Mouse (Mus musculus) megakaryocyte progenitor cell, adult 5-6 weeks (primary cell): Measurements from ENCODE around the gene Ccdc177. TPM values are rescaled to one million over a fixed set of nuclear protein-coding genes. Genes with fewer than 3 reads are reported as not detected.

Experiments used
- total RNA-seq, 2 experiments: library from RNA; stranded (forward) in 1 of 2; stranded (reverse) in 1 of 2; fragments of 157-497, 149-512 nt in 1 of 2; fragments of 200-1000 nt in 1 of 2; gene quantifications; 2 replicates each; pipeline versions ENCODE4 v1.2.3 to v1.2.4; 2015 to 2017

Ccdc177 gene
- total RNA-seq, 2 experiments from 2014 or later, result 0.12 TPM; not detected in 1

Other genes starting within 250 kb of the Ccdc177 start
- not detected in 2 replicates for gene Galnt16, start 242.4 kb downstream of the Ccdc177 start, total RNA-seq (2015)
- not detected in 2 replicates for gene Galnt16, start 242.4 kb downstream of the Ccdc177 start, total RNA-seq (2017)
- 26.4 and 26.5 TPM in 2 replicates for gene Slc39a9, start 116.8 kb downstream of the Ccdc177 start, total RNA-seq (2015)
- gene Slc39a9, start 116.8 kb downstream of the Ccdc177 start, total RNA-seq (2017), result 11.5 and 14.6 TPM in 2 replicates
- gene Erh, start 116.3 kb downstream of the Ccdc177 start, total RNA-seq (2015), result 117 TPM in 2 replicates
- 96.3 and 127 TPM in 2 replicates for gene Erh, start 116.3 kb downstream of the Ccdc177 start, total RNA-seq (2017)
- not detected in 2 replicates for gene Plekhd1, start 68.1 kb downstream of the Ccdc177 start, total RNA-seq (2015)
- not detected in 2 replicates for gene Plekhd1, start 68.1 kb downstream of the Ccdc177 start, total RNA-seq (2017)
- 12.8 and 14.5 TPM in 2 replicates for gene Susd6, start 29.8 kb upstream of the Ccdc177 start, total RNA-seq (2015)
- 15.9 and 19.4 TPM in 2 replicates for gene Susd6, start 29.8 kb upstream of the Ccdc177 start, total RNA-seq (2017)
- 254 and 283 TPM in 2 replicates for gene Srsf5, start 184.8 kb upstream of the Ccdc177 start, total RNA-seq (2015)
- 684 and 913 TPM in 2 replicates for gene Srsf5, start 184.8 kb upstream of the Ccdc177 start, total RNA-seq (2017)
- gene Slc10a1, start 208.0 kb upstream of the Ccdc177 start, total RNA-seq (2015), result not detected in 2 replicates
- not detected in 2 replicates for gene Slc10a1, start 208.0 kb upstream of the Ccdc177 start, total RNA-seq (2017)